Mouse (Mus musculus): ENCODE results near the gene Nabp1. TPM values are rescaled to one million over a fixed set of nuclear protein-coding genes. Genes with fewer than 3 reads are reported as not detected.

The Nabp1 gene
- total RNA-seq, 2 experiments from 2014 or later, result 23.0 to 26.1 TPM

Other genes with a start within 250 kb of the Nabp1 start
- 100 to 1,000 TPM; 203 to 211 TPM for gene Cavin2, start 189.3 kb downstream of the Nabp1 start, total RNA-seq (2021)

Data from heart, postnatal 4 days (tissue).